Mouse (Mus musculus) lung, postnatal 4 days (tissue): Measurements from ENCODE around the gene Rbfox1.
A peak's percentile ranks its signal among the peaks of the same experiment; 100 is the strongest.

ENCODE experiments used
- DNase-seq, 2 experiments: peaks; one replicate each; pipeline ENCODE4 v3.0.0; 2021

Rbfox1 gene

GRCm38 (mm10) chr16:7052408-7052807 is 1167.3 kb downstream of the Rbfox1 start:
- DNase-seq, result no peak

GRCm38 (mm10) chr16:7057789-7058188 is 1172.6 kb downstream of the Rbfox1 start:
- no peak for DNase-seq

- no peak for DNase-seq
These were observed 1173.4 kb downstream of the Rbfox1 start for GRCm38 (mm10) chr16:7058556-7058955.

- no peak for DNase-seq
These were observed 1174.4 kb downstream of the Rbfox1 start for GRCm38 (mm10) chr16:7059596-7059995.

GRCm38 (mm10) chr16:7060864-7061263 is 1175.7 kb downstream of the Rbfox1 start:
- DNase-seq, result no peak

GRCm38 (mm10) chr16:7062512-7062911 is 1177.4 kb downstream of the Rbfox1 start:
- DNase-seq, result no peak

GRCm38 (mm10) chr16:7067109-7067508 is 1182.0 kb downstream of the Rbfox1 start:
- no peak for DNase-seq

GRCm38 (mm10) chr16:7069599-7069998 is 1184.4 kb downstream of the Rbfox1 start:
- DNase-seq, result no peak

- no peak for DNase-seq
These were observed 1189.6 kb downstream of the Rbfox1 start for GRCm38 (mm10) chr16:7074786-7075185.

- no peak for DNase-seq
These were observed 1190.6 kb downstream of the Rbfox1 start for GRCm38 (mm10) chr16:7075749-7076148.

GRCm38 (mm10) chr16:7076305-7076704 is 1191.2 kb downstream of the Rbfox1 start:
- DNase-seq, result no peak

GRCm38 (mm10) chr16:7076707-7077106 is 1191.6 kb downstream of the Rbfox1 start:
- no peak for DNase-seq

GRCm38 (mm10) chr16:7081074-7081568 is 1196.0 kb downstream of the Rbfox1 start:
- no peak for DNase-seq

- DNase-seq, result no peak
These were observed 1196.6 kb downstream of the Rbfox1 start for GRCm38 (mm10) chr16:7081684-7082255.

GRCm38 (mm10) chr16:7083937-7084336 is 1198.8 kb downstream of the Rbfox1 start:
- no peak for DNase-seq

- no peak for DNase-seq
These were observed 1203.7 kb downstream of the Rbfox1 start for GRCm38 (mm10) chr16:7088601-7089430.

- DNase-seq, result peak in 1 of 2 experiments; percentile 52
These were observed 1204.3 kb downstream of the Rbfox1 start for GRCm38 (mm10) chr16:7089475-7089874.

GRCm38 (mm10) chr16:7090205-7090604 is 1205.0 kb downstream of the Rbfox1 start:
- peak; percentile 26 to 73 for DNase-seq

GRCm38 (mm10) chr16:7092811-7093210 is 1207.7 kb downstream of the Rbfox1 start:
- DNase-seq, result no peak

- no peak for DNase-seq
These were observed 1208.5 kb downstream of the Rbfox1 start for GRCm38 (mm10) chr16:7093686-7094085.

- DNase-seq, result no peak
These were observed 1209.1 kb downstream of the Rbfox1 start for GRCm38 (mm10) chr16:7094181-7094749.

- DNase-seq, result no peak
These were observed 1211.9 kb downstream of the Rbfox1 start for GRCm38 (mm10) chr16:7097071-7097470.

GRCm38 (mm10) chr16:7097951-7098710 is 1213.0 kb downstream of the Rbfox1 start:
- no peak for DNase-seq
